Mouse (Mus musculus) lung, adult 2 months (tissue): ENCODE measurements at regions not wholly inside any gene's neighbourhood (a gene's known extent, or its start where the extent isn't known, plus 50 kb on each side); places are given as distances from the start of the nearest gene placed in this dataset.

Experiments
- DNase-seq: peaks from one replicate; pipeline ENCODE4 v3.0.0; 2022
- H3K4me1 ChIP-seq: fragments of 200-500 bp; 2 replicates; pipeline ENCODE4 v1.6.1; 2011; ENCODE audit warnings: low read length; ENCODE audit not compliant: control insufficient read depth, insufficient read depth
- H3K4me3 ChIP-seq: fragments of 200-500 bp; replicated peaks from 2 replicates; pipeline ENCODE3; 2011; ENCODE audit warnings: low read depth, mild to moderate bottlenecking, control low read depth, low read length; ENCODE audit errors: extremely low read depth
- CTCF ChIP-seq: fragments of 200-500 bp; IDR thresholded peaks from 2 replicates; pipeline ENCODE4 v1.5.1; 2011; ENCODE audit warnings: mild to moderate bottlenecking, low read length, control low read depth; ENCODE audit not compliant: insufficient read depth
- POLR2A ChIP-seq: fragments of 200-500 bp; IDR thresholded peaks from 2 replicates; pipeline ENCODE4 v1.6.1; 2011; ENCODE audit warnings: low read depth, mild to moderate bottlenecking, control low read depth, low read length, borderline replicate concordance; ENCODE audit errors: extremely low read depth
- WGBS: fragments of 180-500 bp; shearing (Covaris S2); methylation state at CpG from one replicate; pipeline ENCODE4 v1.1.7; 2018; 5-methylcytosine and 5-hydroxymethylcytosine counted together

- no peaks in the 10 kb centered on the region for H3K4me1 ChIP-seq
- TF ChIP-seq CTCF (no peak), POLR2A (no peak)
- no peak overlapping the region for H3K4me3 ChIP-seq
- no peak for DNase-seq
- 85% methylated on average over 7 of the region's 7 CpGs for WGBS
These were observed 230.8 kb upstream of the Map3k1 start for GRCm38 (mm10) chr13:112039422-112040145.

- Histone ChIP-seq H3K4me1 (no peaks in the 10 kb centered on the region), H3K4me3 (no peak overlapping the region)
- DNase-seq, result no peak
- 88% methylated on average over 13 of the region's 13 CpGs for WGBS
- no peak for TF ChIP-seq POLR2A
These were observed 234.9 kb upstream of the Map3k1 start for GRCm38 (mm10) chr13:112043524-112044246.

- TF ChIP-seq CTCF (no peak), POLR2A (no peak)
- DNase-seq, result no peak
- 50% methylated on average over 5 of the region's 5 CpGs for WGBS
- Histone ChIP-seq H3K4me3 (no peak overlapping the region), H3K4me1 (no peaks in the 10 kb centered on the region)
These were observed 235.6 kb upstream of the Map3k1 start for GRCm38 (mm10) chr13:112044372-112044771.

- no peaks in the 10 kb centered on the region for H3K4me1 ChIP-seq
- DNase-seq, result no peak
- 76% methylated on average over 15 of the region's 15 CpGs for WGBS
- no peak overlapping the region for H3K4me3 ChIP-seq
- no peak for TF ChIP-seq POLR2A
- TF ChIP-seq CTCF, result no peak
These were observed 237.7 kb upstream of the Map3k1 start for GRCm38 (mm10) chr13:112046247-112047211.

- 49% methylated on average over 3 of the region's 3 CpGs for WGBS
- H3K4me1 ChIP-seq, result no peaks in the 10 kb centered on the region
- no peak for DNase-seq
- H3K4me3 ChIP-seq, result no peak overlapping the region
- TF ChIP-seq POLR2A (no peak), CTCF (no peak)
These were observed 238.6 kb upstream of the Map3k1 start for GRCm38 (mm10) chr13:112047408-112047807.

- no peak for TF ChIP-seq POLR2A
- no peak for TF ChIP-seq CTCF
- Histone ChIP-seq H3K4me1 (no peaks in the 10 kb centered on the region), H3K4me3 (no peak overlapping the region)
- WGBS, result 69% methylated on average over 13 of the region's 13 CpGs
- DNase-seq, result no peak
These were observed 239.1 kb upstream of the Map3k1 start for GRCm38 (mm10) chr13:112047874-112048273.

- WGBS, result 87% methylated on average over 6 of the region's 6 CpGs
- no peak for TF ChIP-seq CTCF
- TF ChIP-seq POLR2A, result no peak
- Histone ChIP-seq H3K4me1 (no peaks in the 10 kb centered on the region), H3K4me3 (no peak overlapping the region)
- DNase-seq, result no peak
These were observed 239.5 kb upstream of the Map3k1 start for GRCm38 (mm10) chr13:112048327-112048726.

GRCm38 (mm10) chr13:112050892-112051291 lies 237.4 kb upstream of the Ankrd55 start:
- Histone ChIP-seq H3K4me1 (no peaks in the 10 kb centered on the region), H3K4me3 (no peak overlapping the region)
- TF ChIP-seq CTCF (no peak), POLR2A (no peak)
- DNase-seq, result no peak
- WGBS, result 87% methylated on average over 11 of the region's 11 CpGs

- DNase-seq, result no peak
- TF ChIP-seq POLR2A, result no peak
- TF ChIP-seq CTCF, result no peak
- Histone ChIP-seq H3K4me3 (no peak overlapping the region), H3K4me1 (no peaks in the 10 kb centered on the region)
- WGBS, result 86% methylated on average over 3 of the region's 3 CpGs
These were observed 236.2 kb upstream of the Ankrd55 start for GRCm38 (mm10) chr13:112052011-112052410.

- TF ChIP-seq POLR2A, result no peak
- TF ChIP-seq CTCF, result no peak
- 55% methylated on average over 3 of the region's 3 CpGs for WGBS
- H3K4me3 ChIP-seq, result no peak overlapping the region
These were observed 235.8 kb upstream of the Ankrd55 start for GRCm38 (mm10) chr13:112052456-112052855.

More at GRCm38 (mm10) chr13:112052456-112052855, 235.8 kb upstream of the Ankrd55 start:
- DNase-seq, result no peak
- H3K4me1 ChIP-seq, result no peaks in the 10 kb centered on the region
